Mouse (Mus musculus) urinary bladder, postnatal 0 days (tissue): ENCODE data around the gene Tube1. TPM values are rescaled to one million over a fixed set of nuclear protein-coding genes. Genes with fewer than 3 reads are reported as not detected.

Source experiments
- polyA plus RNA-seq: library from polyadenylated mRNA; unstranded; fragments of >200 nt; fragmentation: Nextera tagmentation; extraction: Ambion mirVana; gene quantifications from 2 replicates; pipeline ENCODE4 v1.2.1, GENCODE M21; 2015

Tube1 gene
- 2.0 and 4.6 TPM in 2 replicates for polyA plus RNA-seq

DNA sequence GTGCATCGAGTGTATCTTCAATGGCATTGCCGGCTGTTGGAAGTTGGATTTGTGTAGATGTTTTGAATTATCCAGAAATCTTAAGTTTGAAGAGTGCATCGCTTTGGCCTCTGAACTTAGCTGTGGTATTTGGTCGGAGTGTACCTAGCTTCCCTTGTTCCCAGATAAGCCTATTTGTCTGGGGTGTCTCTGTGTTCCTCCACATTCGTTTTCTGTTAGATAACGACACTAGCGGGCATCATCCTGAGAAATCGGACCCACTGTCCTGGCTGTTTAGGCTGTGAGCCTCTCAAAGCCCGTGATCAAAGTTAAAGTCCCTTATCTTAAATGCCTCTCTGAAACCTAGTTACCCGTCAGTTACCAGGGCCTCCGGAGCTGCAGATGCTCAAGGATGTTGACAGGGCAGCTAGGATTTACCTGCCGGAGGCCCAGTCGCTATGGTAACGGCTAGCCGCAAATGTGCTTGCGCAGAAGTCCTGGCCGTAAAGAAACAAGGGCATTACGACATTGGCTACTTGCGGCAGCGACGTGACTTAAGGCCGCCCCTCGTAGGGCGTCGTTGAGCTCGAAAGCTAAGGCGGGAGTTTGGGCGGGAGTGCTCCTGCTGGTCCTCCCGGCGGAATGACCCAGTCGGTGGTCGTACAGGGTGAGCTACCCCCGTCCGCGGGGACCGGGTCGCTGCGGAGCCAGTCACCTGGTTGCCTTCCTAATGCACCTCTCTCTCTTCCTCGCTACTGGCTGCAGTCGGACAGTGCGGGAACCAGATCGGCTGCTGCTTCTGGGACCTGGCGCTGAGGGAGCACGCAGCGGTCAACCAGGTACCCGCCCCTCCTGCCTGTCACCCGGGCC lies at the start of gene Tube1, which contains the start of gene Fam229b:
TSS of gene Tube1 (plus strand) at position 515 of the 849 bp plus-strand sequence.
TSS of gene Fam229b (minus strand) at position 453 of the 849 bp plus-strand sequence.

DNA sequence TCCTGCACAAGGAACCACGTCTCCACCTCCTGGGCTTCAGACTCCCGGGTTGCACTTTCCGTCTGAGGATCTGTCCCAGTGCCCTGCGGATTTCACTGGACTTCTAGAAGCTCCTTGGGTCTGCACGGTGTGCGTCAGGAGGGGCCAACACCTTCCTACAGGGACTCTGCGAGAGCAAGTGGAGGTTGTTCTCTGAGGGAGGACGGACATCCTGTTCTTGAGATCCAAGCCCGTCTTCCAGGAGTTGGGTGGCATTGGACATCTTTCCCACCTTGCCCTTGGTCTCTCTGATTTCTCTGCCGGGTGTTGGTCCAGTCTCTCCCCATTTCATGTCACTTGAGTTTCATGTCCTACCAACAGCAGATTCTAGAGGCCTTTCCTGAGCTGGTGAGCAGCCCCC lies 29.9 kb downstream of the Tube1 start, which contains the start of gene Ccn6:
TSS of gene Ccn6 (minus strand) at position 101 of the 400 bp plus-strand sequence.

Other genes with a start within 250 kb of the Tube1 start
- 81.8 and 83.2 TPM in 2 replicates for gene Lama4, start 168.5 kb upstream of the Tube1 start, polyA plus RNA-seq
- gene Fam229b, start 62 bp upstream of the Tube1 start, polyA plus RNA-seq: 5.9 and 7.1 TPM in 2 replicates
- 0.11 TPM in 1 of 2 replicates, not detected in the other for gene Ccn6, start 29.8 kb downstream of the Tube1 start, polyA plus RNA-seq
- 6.4 and 7.0 TPM in 2 replicates for gene Fyn, start 234.9 kb downstream of the Tube1 start, polyA plus RNA-seq